Mouse (Mus musculus): ENCODE measurements around the gene Auts2. TPM values are rescaled to one million over a fixed set of nuclear protein-coding genes. Genes with fewer than 3 reads are reported as not detected.
A peak's percentile ranks its signal among the peaks of the same experiment; 100 is the strongest.

The Auts2 gene
- polyA plus RNA-seq, 1 experiment, result 39.0 TPM

- no peaks in the 10 kb centered on the region for H3K27me3 ChIP-seq (ENCODE audit: control insufficient read depth, insufficient read depth, low read length)
- peaks cover 5% of the 10 kb centered on the region; the same call in 1 of the 2 replicates for H3K4me1 ChIP-seq (ENCODE audit: control insufficient read depth, insufficient read depth, low read length)
- TF ChIP-seq POLR2A (IDR thresholded peaks at IDR 0.05; ENCODE audit: borderline replicate concordance, insufficient read depth, low read length), result no peak
- TF ChIP-seq CTCF (IDR thresholded peaks at IDR 0.05; ENCODE audit: borderline replicate concordance, insufficient read depth, low read depth, low read length), result no peak
- no peak overlapping the region for H3K4me3 ChIP-seq (replicated peaks; ENCODE audit: insufficient read depth, low read depth, low read length)
- DNase-seq, result no peak
- 92% methylated on average over 6 of the region's 6 CpGs for WGBS
- H3K27ac ChIP-seq (ENCODE audit: insufficient read depth, low read length), result no peak overlapping the region
Measured at GRCm38 (mm10) chr5:132433377-132434115, 109.6 kb downstream of the Auts2 start.

GRCm38 (mm10) chr5:132429363-132429762 is 113.8 kb downstream of the Auts2 start:
- H3K27ac ChIP-seq (ENCODE audit: insufficient read depth, low read length), result no peak overlapping the region
- TF ChIP-seq POLR2A (IDR thresholded peaks at IDR 0.05; ENCODE audit: borderline replicate concordance, insufficient read depth, low read length) (no peak), CTCF (IDR thresholded peaks at IDR 0.05; ENCODE audit: borderline replicate concordance, insufficient read depth, low read depth, low read length) (no peak)
- WGBS, result 77% methylated on average over 3 of the region's 3 CpGs
- no peak for DNase-seq
- H3K27me3 ChIP-seq (ENCODE audit: control insufficient read depth, insufficient read depth, low read length), result no peaks in the 10 kb centered on the region
- H3K4me3 ChIP-seq (replicated peaks; ENCODE audit: insufficient read depth, low read depth, low read length), result no peak overlapping the region
- no peaks in the 10 kb centered on the region for H3K4me1 ChIP-seq (ENCODE audit: control insufficient read depth, insufficient read depth, low read length)

DNA sequence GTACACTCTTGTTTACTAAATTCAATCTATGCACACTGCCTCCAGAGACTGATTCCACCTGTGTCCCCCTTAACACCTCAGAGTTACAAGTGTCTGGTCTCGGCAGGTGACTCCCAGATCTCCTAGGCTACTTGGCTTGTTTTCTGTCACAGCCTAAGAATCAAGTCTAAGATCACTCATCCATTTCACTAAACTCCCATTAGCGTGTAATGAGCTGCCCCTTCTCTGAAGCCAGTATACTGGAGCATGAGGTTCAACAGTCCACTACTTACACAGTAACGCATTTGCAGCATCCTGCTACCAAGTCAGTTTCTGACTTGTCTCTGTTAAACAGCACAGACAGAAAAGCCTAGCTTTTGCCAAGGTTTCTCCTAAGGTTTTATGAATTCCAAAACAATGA is 116.8 kb downstream of the Auts2 start:
- Histone ChIP-seq H3K27ac (ENCODE audit: insufficient read depth, low read length) (no peak overlapping the region), H3K27me3 (ENCODE audit: control insufficient read depth, insufficient read depth, low read length) (no peaks in the 10 kb centered on the region), H3K4me1 (ENCODE audit: control insufficient read depth, insufficient read depth, low read length) (no peaks in the 10 kb centered on the region), H3K4me3 (replicated peaks; ENCODE audit: insufficient read depth, low read depth, low read length) (no peak overlapping the region)
- TF ChIP-seq CTCF (IDR thresholded peaks at IDR 0.05; ENCODE audit: borderline replicate concordance, insufficient read depth, low read depth, low read length) (no peak), POLR2A (IDR thresholded peaks at IDR 0.05; ENCODE audit: borderline replicate concordance, insufficient read depth, low read length) (no peak)
- 82% methylated on average over 3 of the region's 3 CpGs for WGBS
- no peak for DNase-seq

DNA sequence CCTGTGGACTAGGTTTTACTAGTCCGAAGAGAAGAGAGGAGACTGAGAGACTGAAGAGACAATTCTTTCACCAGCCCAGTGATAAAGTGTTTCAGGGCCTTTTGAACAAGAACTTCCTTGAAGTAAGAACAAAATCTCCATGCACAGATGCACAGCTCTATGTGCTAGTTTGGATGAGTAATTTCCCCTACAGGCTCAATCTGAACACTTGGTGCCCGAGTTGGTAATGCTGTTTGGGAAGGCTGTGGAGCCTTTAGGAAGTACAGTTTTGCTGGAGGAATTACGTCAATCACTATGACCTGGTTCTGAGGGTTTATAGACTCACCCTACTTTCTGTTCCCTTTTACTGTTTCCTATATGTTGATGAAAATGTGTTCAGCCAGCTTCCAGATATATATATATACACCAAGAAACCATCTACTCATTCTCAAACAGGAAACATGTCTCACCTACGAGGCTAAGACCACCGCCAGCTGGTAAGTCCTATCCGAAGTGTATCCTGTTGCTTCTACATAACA is 117.3 kb downstream of the Auts2 start:
- WGBS, result 82% methylated on average over 6 of the region's 6 CpGs
- H3K4me3 ChIP-seq (replicated peaks; ENCODE audit: insufficient read depth, low read depth, low read length), result no peak overlapping the region
- no peaks in the 10 kb centered on the region for H3K27me3 ChIP-seq (ENCODE audit: control insufficient read depth, insufficient read depth, low read length)
- DNase-seq, result no peak
- no peak overlapping the region for H3K27ac ChIP-seq (ENCODE audit: insufficient read depth, low read length)
- no peaks in the 10 kb centered on the region for H3K4me1 ChIP-seq (ENCODE audit: control insufficient read depth, insufficient read depth, low read length)
- TF ChIP-seq CTCF (IDR thresholded peaks at IDR 0.05; ENCODE audit: borderline replicate concordance, insufficient read depth, low read depth, low read length) (no peak), POLR2A (IDR thresholded peaks at IDR 0.05; ENCODE audit: borderline replicate concordance, insufficient read depth, low read length) (no peak)

DNA sequence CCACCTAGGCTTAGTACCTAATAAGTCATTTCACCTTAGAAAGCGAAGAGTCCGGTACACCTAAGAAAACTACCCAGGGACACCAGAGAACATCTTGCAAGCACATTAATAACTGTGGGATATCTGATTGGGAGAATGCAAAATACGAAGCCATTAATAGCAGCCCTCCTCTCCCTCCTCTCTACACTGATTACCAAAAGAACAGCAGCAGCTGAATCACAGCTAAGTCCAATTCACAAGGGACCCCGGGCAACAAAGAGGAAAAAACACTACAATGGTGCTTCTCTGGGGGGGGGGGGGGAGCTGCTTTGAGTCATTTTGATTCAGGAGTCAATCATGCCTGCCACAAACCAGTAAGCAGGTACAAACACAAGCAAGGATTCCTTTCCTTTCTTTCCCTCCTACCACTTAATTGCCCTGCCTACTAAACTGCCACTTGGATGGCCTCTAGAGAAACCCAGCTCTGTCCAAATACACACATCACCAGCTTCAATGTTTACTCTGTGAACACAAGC is 132.7 kb downstream of the Auts2 start:
- TF ChIP-seq CTCF (IDR thresholded peaks at IDR 0.05; ENCODE audit: borderline replicate concordance, insufficient read depth, low read depth, low read length) (no peak), POLR2A (IDR thresholded peaks at IDR 0.05; ENCODE audit: borderline replicate concordance, insufficient read depth, low read length) (no peak)

GRCm38 (mm10) chr5:132408892-132409575 is 134.1 kb downstream of the Auts2 start:
- TF ChIP-seq CTCF (IDR thresholded peaks at IDR 0.05; ENCODE audit: borderline replicate concordance, insufficient read depth, low read depth, low read length) (no peak), POLR2A (IDR thresholded peaks at IDR 0.05; ENCODE audit: borderline replicate concordance, insufficient read depth, low read length) (no peak)
- Histone ChIP-seq H3K27me3 (ENCODE audit: control insufficient read depth, insufficient read depth, low read length) (no peaks in the 10 kb centered on the region), H3K4me3 (replicated peaks; ENCODE audit: insufficient read depth, low read depth, low read length) (no peak overlapping the region), H3K4me1 (ENCODE audit: control insufficient read depth, insufficient read depth, low read length) (peaks cover 4% of the 10 kb centered on the region; the same call in 1 of the 2 replicates), H3K27ac (ENCODE audit: insufficient read depth, low read length) (no peak overlapping the region)
- peak; percentile 26 to 58 for DNase-seq
- 29% methylated on average over 2 of the region's 2 CpGs for WGBS

More for the DNA sequence above, 132.7 kb downstream of the Auts2 start:
- no peaks in the 10 kb centered on the region for H3K27me3 ChIP-seq (ENCODE audit: control insufficient read depth, insufficient read depth, low read length)
- peaks cover 4% of the 10 kb centered on the region; the same call in 1 of the 2 replicates for H3K4me1 ChIP-seq (ENCODE audit: control insufficient read depth, insufficient read depth, low read length)
- DNase-seq, result no peak
- no peak overlapping the region for H3K4me3 ChIP-seq (replicated peaks; ENCODE audit: insufficient read depth, low read depth, low read length)
- 75% methylated on average over 4 of the region's 4 CpGs for WGBS
- no peak overlapping the region for H3K27ac ChIP-seq (ENCODE audit: insufficient read depth, low read length)

GRCm38 (mm10) chr5:132400556-132400955 is 142.6 kb downstream of the Auts2 start:
- Histone ChIP-seq H3K4me1 (ENCODE audit: control insufficient read depth, insufficient read depth, low read length) (peaks cover 22% of the 10 kb centered on the region), H3K27ac (ENCODE audit: insufficient read depth, low read length) (no peak overlapping the region), H3K4me3 (replicated peaks; ENCODE audit: insufficient read depth, low read depth, low read length) (no peak overlapping the region), H3K27me3 (ENCODE audit: control insufficient read depth, insufficient read depth, low read length) (no peaks in the 10 kb centered on the region)
- peak; percentile 30 to 45 for DNase-seq
- 31% methylated on average over 10 of the region's 10 CpGs for WGBS
- TF ChIP-seq CTCF (IDR thresholded peaks at IDR 0.05; ENCODE audit: borderline replicate concordance, insufficient read depth, low read depth, low read length), result no peak
- TF ChIP-seq POLR2A (IDR thresholded peaks at IDR 0.05; ENCODE audit: borderline replicate concordance, insufficient read depth, low read length), result no peak

Data from cerebellum, adult 2 months (tissue).